Mouse (Mus musculus) gastrocnemius, adult 2 months (tissue): ENCODE results near the gene Tmem243. TPM values are rescaled to one million over a fixed set of nuclear protein-coding genes. Genes with fewer than 3 reads are reported as not detected.

Source experiments
- DNase-seq: peaks from one replicate; pipeline ENCODE4 v3.0.0; 2022
- H3K27ac ChIP-seq: fragments of 200-600 bp; 2 replicates; pipeline ENCODE4 v1.8.1; 2022; ENCODE audit warnings: mild to moderate bottlenecking
- H3K4me3 ChIP-seq: fragments of 200-600 bp; 2 replicates; pipeline ENCODE4 v1.8.1; 2022; ENCODE audit warnings: mild to moderate bottlenecking, moderate library complexity
- CTCF ChIP-seq: fragments of 200-600 bp; IDR thresholded peaks from 2 replicates; pipeline ENCODE4 v1.8.1; 2022; ENCODE audit warnings: antibody characterized with exemption, mild to moderate bottlenecking, moderate library complexity
- intact Hi-C: fragments of 180-260 bp; cut with DNase I; formaldehyde crosslinking; loops from one replicate; pipeline ENCODE4 v1.15.1; 2025
- total RNA-seq, 2 experiments: library from RNA; stranded (reverse); gene quantifications; 2 replicates each; pipeline ENCODE4 v1.2.3; 2021

Tmem243 gene
- total RNA-seq, 2 experiments from 2014 or later = 7.5 to 9.5 TPM

DNA sequence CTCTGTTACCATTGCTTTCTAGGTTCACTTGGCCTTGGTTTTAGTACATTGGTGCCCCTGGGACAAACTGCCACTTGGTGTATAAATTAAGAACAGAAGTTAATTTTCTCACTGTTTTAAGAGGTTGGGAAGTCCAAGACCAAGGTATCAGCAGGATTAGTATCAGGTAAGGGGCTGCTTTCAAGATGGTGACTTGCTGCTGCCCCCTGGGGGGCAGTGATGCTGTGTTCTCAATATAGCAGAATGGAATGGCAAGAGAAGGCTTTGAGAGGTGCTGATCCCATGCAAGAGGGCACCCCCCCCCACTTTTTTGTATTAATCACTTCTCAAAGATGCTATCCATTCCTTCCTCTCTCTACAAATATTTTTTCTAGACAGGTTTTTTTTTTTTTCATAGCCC is 9.1 kb downstream of the Tmem243 start:
- peak; percentile 33; the same call in 1 of the 2 replicates for TF ChIP-seq CTCF
- H3K27ac ChIP-seq = no peak overlapping the region
- no peak for DNase-seq
- H3K4me3 ChIP-seq = no peak overlapping the region
- intact Hi-C loops = no loop called here

DNA sequence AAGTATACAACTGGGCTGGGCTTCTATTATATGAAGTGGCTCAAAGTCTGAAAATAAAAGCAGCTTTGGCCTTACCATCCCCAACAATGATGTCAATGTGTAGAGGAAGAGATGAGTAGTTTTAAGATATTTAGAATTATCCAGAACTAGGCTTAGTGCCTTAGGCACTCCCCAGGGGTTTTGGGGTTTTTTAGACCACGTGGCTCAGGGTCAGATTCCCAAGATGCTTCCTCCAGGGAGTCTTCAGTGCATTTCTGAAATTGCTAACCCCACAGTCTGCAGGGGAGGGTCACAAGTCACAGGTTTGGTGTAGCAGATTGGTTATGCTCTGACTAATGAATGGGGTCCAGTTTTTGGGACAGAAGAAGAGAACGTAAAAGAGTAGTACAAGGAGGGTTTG is 10.8 kb downstream of the Tmem243 start:
- no peak overlapping the region for H3K27ac ChIP-seq
- intact Hi-C loops = loop anchor here (5.0 to 10.0 kb wide), 2 partner anchors 46 to 169 kb away; no protein-coding TSS in a partner anchor
- no peak overlapping the region for H3K4me3 ChIP-seq
- no peak for DNase-seq
- no peak for TF ChIP-seq CTCF

DNA sequence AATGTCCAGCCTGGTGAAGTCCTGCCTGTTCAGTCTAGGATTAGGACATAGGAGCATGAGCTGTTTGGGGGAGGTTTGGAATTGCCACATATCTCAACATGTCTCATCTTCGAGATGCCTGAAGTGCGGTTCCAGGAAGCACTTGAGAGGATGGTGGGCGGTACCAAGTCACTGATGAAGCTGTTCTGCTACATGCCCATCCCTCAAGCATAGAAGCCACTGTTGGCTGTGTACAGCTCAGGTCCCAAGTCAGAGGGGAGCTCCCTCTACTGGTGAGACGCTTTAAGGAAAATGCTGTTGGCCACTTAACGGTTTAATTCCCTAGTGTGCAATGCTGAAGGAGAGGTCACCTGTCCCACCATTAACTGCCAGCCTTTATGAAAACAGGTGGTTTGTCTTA is 11.3 kb downstream of the Tmem243 start:
- intact Hi-C loops = loop anchor here (5.0 to 10.0 kb wide), 2 partner anchors 47 to 169 kb away; no protein-coding TSS in a partner anchor

DNA sequence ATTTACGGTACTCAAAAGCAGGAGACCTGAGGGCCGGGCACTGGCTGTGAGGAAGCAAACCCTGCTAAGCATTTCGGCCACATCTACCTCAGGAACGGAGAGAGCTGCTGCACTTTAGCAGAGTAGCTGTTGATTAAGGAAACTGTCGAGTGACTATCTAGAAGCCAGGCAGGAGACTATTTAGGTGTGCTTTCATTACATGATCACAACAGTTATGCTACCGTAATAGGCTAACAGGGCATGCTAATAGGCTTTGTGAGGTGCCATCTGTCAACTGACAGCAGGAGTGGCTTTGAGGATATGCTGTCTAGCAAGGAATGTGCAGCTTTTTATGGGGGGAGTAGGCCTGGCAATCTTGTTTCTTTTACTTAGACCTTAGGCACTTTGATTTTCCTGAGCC is 13.7 kb downstream of the Tmem243 start:
- intact Hi-C loops = loop anchor here (5.0 to 10.0 kb wide), 2 partner anchors 49 to 172 kb away; no protein-coding TSS in a partner anchor
- TF ChIP-seq CTCF = no peak
- Histone ChIP-seq H3K4me3 (no peak overlapping the region), H3K27ac (no peak overlapping the region)
- DNase-seq = no peak

More for the DNA sequence above, 11.3 kb downstream of the Tmem243 start:
- DNase-seq = peak; percentile 41
- Histone ChIP-seq H3K27ac (no peak overlapping the region), H3K4me3 (no peak overlapping the region)
- peak; percentile 78 for TF ChIP-seq CTCF

DNA sequence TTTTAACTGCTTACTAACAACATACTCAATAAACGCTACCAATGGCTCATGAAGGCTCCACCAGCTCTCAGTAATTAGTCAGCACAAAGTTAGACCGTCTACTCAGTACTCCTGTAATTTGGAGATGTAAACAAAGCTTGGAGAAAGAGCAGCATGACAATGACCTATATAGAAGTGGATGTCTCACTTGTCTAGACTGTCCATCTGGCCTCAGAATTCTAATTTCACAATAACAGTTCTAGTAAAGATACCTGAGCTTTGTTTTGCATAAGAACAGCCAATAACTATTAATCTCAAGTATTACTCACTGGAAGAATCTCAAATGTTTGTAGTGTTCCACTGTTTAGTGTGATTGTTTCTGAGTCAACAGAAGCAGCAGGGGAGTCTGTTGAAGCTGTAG is 23.7 kb downstream of the Tmem243 start:
- Histone ChIP-seq H3K4me3 (no peak overlapping the region), H3K27ac (no peak overlapping the region)
- intact Hi-C loops = no loop called here
- TF ChIP-seq CTCF = no peak
- DNase-seq = no peak

DNA sequence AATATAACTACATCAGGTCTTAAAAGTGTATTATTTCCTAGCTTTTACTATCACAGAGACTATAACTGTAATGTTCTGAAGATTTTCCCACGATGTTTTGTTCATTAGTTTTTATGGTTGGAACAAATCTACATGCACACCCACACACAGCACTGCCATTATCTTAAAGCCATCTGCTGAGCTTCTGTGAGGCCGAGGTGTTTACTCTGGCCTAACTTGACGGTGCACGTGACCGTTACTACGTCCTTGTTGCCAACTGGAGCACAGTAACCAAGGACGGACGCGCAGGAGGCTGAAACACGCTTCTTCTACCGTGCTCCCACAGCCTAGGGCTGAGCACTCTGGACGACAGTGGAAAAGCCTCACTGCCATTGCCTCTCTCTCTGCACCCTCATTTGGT is 28.1 kb downstream of the Tmem243 start:
- no peak for TF ChIP-seq CTCF
- H3K27ac ChIP-seq = no peak overlapping the region
- intact Hi-C loops = no loop called here
- DNase-seq = no peak
- H3K4me3 ChIP-seq = no peak overlapping the region

DNA sequence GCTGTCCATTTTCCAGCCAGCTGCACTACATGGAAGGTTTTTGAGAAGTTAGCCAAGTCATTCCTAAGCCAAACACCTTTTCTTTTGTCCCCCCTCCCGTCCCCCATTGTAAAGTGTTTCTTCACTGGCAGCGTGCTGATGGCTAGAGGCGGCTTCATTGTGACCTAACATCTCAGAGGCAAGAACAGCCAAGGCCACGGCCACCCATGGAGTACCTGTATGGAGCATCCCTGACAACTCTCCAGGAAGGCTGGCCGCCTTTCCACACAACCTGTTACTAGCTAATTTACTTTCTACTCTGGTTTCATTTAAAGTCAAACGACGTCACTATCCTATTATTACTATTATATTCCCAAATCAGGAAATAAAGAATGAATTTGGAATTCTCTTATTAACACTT is 31.3 kb downstream of the Tmem243 start:
- DNase-seq = no peak
- intact Hi-C loops = no loop called here
- no peak for TF ChIP-seq CTCF
- Histone ChIP-seq H3K27ac (no peak overlapping the region), H3K4me3 (no peak overlapping the region)

DNA sequence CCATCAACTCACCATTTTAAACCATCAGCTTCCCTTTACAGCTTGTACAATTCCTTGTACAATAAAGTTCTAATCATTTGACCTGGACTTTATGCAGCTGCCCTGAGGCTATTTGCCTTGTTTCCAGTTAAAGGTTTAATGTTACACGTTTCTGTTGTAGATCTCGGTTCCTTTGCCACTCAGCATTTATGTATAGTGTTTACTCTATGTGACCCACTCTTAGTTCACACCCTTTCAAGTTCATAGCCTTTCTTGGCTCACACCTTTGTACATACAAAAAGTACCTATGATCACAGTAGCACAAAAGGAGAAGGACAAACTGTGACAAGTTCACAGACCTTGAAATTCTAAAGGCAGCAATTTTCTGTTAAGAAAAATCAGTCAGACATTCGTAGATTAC is 35.1 kb downstream of the Tmem243 start:
- intact Hi-C loops = no loop called here
- DNase-seq = no peak
- Histone ChIP-seq H3K27ac (no peak overlapping the region), H3K4me3 (no peak overlapping the region)
- no peak for TF ChIP-seq CTCF

DNA sequence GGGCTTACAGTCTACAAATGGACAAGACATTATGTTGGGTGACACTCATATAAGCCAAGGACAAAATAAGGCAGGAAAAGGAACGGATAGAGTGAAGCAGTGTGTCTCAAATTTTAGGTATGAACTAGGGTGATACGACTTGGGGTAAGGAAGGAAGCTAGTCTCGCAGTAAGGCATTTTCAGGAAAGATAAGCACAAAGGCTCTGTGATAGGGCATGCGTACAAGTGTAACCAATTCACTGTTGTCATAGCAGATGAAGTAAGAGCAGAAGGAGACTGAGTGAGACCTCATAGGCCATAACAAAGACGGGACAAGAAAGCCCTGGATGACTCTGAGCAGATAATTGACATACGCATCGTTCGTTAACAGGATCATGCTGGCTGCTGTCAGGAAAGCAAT is 40.3 kb downstream of the Tmem243 start:
- Histone ChIP-seq H3K4me3 (no peak overlapping the region), H3K27ac (no peak overlapping the region)
- DNase-seq = no peak
- intact Hi-C loops = no loop called here
- TF ChIP-seq CTCF = no peak

DNA sequence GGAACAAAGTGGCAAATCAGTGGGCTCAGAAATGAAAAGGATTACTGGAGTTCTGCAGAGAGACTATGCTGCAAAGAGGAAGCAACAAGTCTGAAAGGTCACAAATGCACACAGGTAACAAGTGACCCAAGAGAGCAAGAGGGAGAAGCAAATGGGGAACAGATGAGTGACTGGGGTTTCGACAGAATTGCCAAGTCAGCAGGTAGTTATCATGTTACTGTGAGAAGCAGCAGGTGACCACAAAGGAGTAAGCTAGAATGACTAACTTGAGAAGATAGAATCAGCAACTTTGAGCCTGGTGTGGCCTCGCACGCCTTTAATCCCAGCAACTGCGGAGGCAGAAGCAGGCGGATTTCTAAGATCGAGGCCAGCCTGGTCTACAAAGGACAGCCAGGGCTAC is 41.9 kb downstream of the Tmem243 start:
- intact Hi-C loops = no loop called here
- H3K27ac ChIP-seq = no peak overlapping the region
- no peak overlapping the region for H3K4me3 ChIP-seq
- TF ChIP-seq CTCF = no peak
- no peak for DNase-seq

DNA sequence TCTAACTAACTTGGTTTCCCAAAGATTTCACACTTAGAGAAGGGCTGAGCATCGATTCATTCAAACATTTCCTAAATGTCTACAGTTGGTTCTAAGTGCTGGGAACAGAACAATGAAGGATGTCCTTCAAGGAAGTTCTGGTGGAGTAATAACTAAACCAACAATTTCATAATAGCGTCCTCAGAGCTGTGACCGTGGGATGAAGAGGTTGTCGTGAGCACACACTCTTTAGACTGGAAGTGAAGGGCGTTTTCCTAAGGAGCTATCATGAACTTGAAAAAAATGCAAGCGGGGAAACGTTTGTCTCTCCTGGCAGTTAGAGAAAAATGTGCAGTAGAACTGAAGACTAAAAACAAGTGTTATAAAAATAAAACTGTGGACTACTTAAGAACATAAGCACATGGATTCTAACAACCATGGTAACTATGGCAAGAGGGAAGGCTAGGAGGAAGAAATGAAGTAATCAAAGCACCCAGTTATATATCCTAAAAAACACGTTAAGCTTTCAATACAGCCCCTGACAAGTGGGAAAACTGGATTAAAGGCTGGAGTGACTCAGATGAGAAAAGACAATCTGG is 48.9 kb downstream of the Tmem243 start:
- no peak overlapping the region for H3K27ac ChIP-seq
- no peak for TF ChIP-seq CTCF
- DNase-seq = no peak
- intact Hi-C loops = no loop called here
- no peak overlapping the region for H3K4me3 ChIP-seq

DNA sequence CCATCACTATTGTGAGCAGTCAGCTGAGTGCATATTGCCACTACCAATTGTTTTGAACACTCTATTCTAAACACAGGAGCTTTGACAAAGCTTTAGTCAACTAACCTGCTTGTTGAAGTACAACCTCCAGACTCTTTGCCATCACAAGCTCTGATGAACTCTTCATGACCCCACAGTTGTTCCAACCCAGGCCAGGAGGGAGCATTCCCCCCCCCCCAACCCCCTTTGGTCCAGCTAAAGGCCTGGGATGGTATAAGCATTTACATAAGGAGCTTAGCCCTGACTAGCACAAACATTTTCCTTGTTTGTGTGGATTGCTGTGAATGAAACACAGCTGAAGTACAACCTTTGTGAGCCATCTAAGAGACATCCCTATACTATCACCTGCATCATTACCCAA is 56.3 kb downstream of the Tmem243 start:
- H3K4me3 ChIP-seq = no peak overlapping the region
- H3K27ac ChIP-seq = no peak overlapping the region
- intact Hi-C loops = no loop called here
- TF ChIP-seq CTCF = no peak
- no peak for DNase-seq

DNA sequence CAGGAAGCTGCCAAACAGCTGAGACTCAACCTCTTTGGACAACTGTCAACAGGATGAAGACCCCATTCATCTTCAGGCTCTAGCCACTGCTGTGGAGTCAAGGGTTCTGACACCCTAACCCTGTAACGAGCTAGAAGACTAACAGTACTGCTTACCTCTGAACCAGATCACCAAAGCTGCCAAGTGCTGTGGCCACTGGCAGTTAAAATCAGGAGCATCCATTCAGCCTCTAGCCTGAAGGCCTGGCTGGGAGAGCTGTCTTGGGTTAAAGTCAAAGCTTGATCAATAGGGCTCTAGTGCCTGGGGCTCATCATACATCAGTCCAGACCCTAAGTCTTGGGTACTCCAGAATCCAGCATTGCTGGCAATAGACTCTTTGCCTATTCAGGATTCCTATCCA is 56.9 kb downstream of the Tmem243 start:
- Histone ChIP-seq H3K27ac (no peak overlapping the region), H3K4me3 (no peak overlapping the region)
- intact Hi-C loops = no loop called here
- DNase-seq = no peak
- no peak for TF ChIP-seq CTCF

DNA sequence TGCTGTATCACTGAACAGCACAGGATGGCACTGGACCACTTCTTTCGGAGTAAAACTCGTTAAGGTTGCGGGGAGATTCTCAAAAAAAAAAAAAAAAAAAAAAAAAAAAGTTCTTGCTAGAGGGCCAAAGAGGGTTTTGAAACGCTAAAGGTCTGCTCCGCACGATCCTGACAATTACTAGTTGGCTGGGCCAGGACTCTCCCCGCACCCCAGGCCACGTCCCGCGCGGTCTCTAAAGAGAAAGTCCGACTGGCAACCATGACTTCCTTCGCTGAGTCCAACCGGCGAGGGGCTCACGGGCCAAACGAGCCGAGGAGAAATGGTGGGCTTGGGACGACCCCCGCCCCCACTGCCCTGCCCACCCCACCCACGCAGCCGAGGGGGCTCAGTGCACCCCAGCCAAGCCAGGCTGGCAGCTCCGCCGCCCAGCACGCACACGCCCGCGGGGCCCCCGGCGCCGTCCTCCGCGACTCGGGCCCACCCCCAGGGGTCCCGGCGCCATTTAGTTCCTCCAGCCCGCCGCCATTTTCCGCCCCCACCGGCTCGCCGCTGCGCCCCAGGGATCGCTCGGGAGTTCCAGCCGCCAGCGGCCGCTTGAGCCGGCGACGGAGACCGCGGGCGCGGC is 60.5 kb downstream of the Tmem243 start:
- DNase-seq = no peak
- Histone ChIP-seq H3K4me3 (peak overlapping the region; percentile 99), H3K27ac (peak overlapping the region; percentile 97)
- intact Hi-C loops = loop anchor here (5.0 kb wide), 2 partner anchors 164 to 739 kb away; partner anchors contain the start of genes Crot, Dbf4 and Slc25a40
- TF ChIP-seq CTCF = no peak
